Mouse (Mus musculus): Measurements from ENCODE around the gene Eif2b5.

Gene Eif2b5

GRCm38 (mm10) chr16:20537071-20537471, 38.5 kb downstream of the Eif2b5 start:
- DNase-seq (ENCODE audit: low read depth, low spot score): peak; percentile 73

GRCm38 (mm10) chr16:20537601-20538320, 39.1 kb downstream of the Eif2b5 start:
- DNase-seq (ENCODE audit: low read depth, low spot score): no peak

- no peak for DNase-seq (ENCODE audit: low read depth, low spot score)
Observed at GRCm38 (mm10) chr16:20539649-20540048, 41.0 kb downstream of the Eif2b5 start.

- no peak for DNase-seq (ENCODE audit: low read depth, low spot score)
Observed at GRCm38 (mm10) chr16:20540438-20540837, 41.8 kb downstream of the Eif2b5 start.

- no peak for DNase-seq (ENCODE audit: low read depth, low spot score)
Observed at GRCm38 (mm10) chr16:20545696-20546095, 47.1 kb downstream of the Eif2b5 start.

DNA sequence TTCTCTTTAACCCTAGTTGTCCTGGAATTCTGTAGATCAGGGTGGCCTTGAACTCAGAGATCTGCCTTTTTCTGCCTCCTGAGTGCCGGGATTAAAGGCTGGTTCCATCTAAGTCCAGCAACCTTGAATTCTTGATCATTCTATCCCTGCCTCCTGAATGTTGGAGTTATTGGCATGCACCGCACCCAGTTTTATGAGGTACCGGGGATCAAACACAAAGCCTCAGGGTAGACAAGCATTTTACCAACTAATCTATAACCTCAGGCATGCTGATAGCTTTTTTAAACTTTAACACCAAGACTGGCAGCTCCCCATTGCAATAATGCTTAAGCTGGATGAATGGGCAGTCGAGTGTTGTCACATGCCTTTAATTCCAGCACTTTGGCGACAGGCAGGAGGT, 48.8 kb downstream of the Eif2b5 start:
- DNase-seq (ENCODE audit: low read depth, low spot score): no peak

DNA sequence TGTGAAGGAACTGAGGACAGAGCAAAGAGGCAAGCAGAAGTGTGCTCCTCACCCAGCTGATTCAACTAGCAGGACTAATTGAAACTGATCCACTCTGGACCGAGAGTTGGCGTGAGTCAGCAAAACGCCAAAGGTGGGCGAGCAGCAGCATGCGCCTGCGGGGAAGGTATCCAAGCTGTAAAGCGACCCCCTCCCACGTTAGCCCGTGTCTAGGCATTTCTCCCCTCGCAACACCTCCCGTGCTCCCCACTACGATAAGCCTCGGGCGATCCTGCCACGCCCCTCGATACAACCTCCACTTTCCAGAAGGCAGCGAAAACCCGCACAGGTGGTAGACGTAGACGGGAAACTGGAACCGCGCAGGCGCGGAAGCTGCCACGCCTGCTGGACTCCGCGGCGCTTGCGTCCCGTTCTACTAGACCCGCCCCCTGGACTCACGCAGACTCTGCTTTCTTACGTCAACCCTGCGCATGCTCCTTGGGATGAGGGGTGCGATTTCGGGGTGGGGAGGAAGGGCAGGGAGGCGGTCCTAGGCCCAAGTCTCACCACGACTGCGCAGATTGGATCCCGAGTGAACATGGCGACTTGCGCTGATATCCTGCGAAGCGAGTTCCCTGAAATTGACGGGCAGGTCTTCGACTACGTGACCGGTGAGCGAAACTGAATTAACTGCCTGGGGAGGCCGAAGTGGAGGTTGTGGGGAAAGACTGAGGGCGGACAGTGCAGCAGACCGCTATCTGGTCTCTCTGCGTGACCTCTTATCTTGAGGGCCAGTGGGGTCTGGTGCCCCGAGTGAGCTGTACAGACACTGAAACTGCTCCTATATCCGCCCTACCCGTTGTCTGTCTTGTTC, 49.7 kb downstream of the Eif2b5 start, which contains the start of gene Abcf3:
TSS of gene Abcf3 (plus strand) at position 482 of the 853 bp plus-strand sequence.
- DNase-seq (ENCODE audit: low read depth, low spot score): peak; percentile 100

- no peak for DNase-seq (ENCODE audit: low read depth, low spot score)
Observed at GRCm38 (mm10) chr16:20549161-20549560, 50.5 kb downstream of the Eif2b5 start.

- no peak for DNase-seq (ENCODE audit: low read depth, low spot score)
Observed at GRCm38 (mm10) chr16:20551691-20552090, 53.1 kb downstream of the Eif2b5 start.

GRCm38 (mm10) chr16:20552594-20552993, 54.0 kb downstream of the Eif2b5 start:
- DNase-seq (ENCODE audit: low read depth, low spot score): no peak

DNA sequence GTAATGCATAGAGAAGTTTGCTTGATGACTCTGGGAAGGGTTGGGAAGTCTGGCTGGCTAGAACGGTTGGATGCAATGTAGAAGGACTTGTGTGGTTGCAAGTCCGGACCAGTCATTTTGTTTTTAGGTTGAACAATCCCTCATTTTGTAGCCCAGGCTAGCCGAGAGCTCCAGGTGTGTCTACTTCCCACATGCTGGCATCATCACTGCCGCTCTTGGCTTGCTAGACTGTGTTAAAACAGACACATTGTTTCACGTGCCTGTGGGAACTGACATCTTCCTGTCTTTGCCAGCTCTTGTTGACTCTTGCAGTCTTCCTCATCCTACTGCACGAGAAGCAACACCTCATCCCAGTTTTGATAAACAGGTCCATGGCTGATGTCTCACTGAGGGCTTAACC, 56.4 kb downstream of the Eif2b5 start:
- DNase-seq (ENCODE audit: low read depth, low spot score): no peak

DNA sequence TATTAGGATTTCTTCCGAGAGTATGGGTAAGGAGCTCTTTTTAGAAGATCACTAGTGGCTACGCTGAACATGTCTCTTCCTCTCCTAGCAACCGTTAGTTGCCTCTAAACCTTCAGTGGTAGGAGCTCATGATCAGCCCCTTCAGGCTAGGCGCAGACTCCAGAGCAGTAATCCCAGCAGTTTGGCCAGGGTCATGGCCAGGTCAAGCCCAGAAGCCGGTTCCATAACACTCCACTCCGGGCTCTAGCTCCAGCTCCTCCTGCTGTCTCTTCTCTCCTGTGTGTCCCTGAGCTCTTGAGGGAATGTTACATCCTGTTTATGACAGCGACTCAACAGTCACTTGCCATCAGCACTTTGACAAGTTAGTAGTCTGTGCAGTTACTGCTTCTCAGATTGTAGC, 58.8 kb downstream of the Eif2b5 start:
- DNase-seq (ENCODE audit: low read depth, low spot score): no peak

Measured in brain, adult 2 months (tissue).